Mouse (Mus musculus) right cerebral cortex, postnatal 4 days (tissue): ENCODE measurements around the gene Sf3b3.
"Not testable (repeated sequence)": the region's sequence is repeated elsewhere in the genome, so short reads cannot be mapped to it uniquely, and the experiment has no call there.

Experiments
- DNase-seq: peaks from one replicate; pipeline ENCODE4 v3.0.0-alpha.2; 2022

Gene Sf3b3

GRCm38 (mm10) chr8:110846405-110847170, at the start of gene Sf3b3, which contains the start of gene Cog4:
Sf3b3 (minus strand) TSS chr8:110846787.
Cog4 (plus strand) TSS chr8:110846600.
- peak; percentile 79 for DNase-seq

DNA sequence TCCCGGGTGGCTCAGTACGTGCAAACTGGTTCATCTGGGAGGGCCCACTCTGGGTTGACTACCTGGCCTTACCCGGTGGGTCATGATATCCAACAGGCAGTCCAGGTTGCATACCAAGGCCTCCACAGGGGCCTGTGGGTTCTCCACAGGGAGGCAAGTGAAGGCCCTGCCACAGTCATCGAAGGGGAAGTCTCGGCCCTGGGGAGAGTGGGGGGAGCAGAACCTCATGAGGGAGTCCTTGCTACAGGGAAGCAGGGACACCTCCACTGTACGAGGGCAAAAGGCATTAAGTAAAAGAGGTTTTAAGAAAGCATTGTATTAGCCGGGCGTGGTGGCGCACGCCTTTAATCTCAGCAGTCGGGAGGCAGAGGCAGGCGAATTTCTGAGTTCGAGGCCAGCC, 49.2 kb upstream of the Sf3b3 start:
- DNase-seq, result no peak

DNA sequence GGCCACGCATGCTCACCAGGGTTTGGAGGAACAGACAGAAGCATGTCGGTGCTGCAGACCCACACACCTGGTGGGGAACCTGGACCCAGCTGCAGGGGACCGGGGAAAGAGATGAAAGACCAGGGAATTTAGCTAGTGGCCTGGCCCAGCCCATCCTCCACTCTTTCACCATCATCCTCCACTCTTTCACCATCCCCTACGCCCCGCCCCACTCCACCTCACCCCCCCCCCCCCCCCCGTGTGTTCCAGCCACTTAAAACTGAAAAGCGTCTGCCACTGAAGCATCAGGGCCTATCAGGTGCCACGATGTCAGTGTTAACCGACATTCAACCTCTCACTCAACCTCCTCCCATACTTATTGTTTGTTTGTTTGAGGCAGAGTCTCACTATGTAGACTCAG, 48.7 kb upstream of the Sf3b3 start:
- no peak for DNase-seq

- DNase-seq, result no peak
Measured at GRCm38 (mm10) chr8:110894851-110895250, 48.3 kb upstream of the Sf3b3 start.

GRCm38 (mm10) chr8:110892913-110893312, 46.3 kb upstream of the Sf3b3 start:
- no peak for DNase-seq

DNA sequence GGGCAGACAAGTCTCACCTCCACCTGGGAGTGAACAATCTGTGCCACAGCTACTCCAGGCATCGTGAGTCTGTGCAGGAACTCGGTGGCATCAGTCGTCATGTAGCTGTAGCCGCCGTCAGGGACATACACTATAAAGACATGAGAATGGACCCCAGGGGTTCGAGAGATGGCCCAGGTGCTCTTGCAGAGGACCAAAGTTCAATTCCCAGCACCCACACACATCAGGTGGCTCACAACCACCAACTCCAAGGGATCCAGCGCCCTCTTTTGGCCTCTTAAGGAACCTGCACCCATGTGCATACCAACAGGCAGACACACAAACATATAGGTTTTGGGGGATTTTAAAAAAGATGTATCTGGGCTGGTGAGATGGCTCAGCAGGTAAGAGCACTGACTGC, 45.5 kb upstream of the Sf3b3 start:
- no peak for DNase-seq

DNA sequence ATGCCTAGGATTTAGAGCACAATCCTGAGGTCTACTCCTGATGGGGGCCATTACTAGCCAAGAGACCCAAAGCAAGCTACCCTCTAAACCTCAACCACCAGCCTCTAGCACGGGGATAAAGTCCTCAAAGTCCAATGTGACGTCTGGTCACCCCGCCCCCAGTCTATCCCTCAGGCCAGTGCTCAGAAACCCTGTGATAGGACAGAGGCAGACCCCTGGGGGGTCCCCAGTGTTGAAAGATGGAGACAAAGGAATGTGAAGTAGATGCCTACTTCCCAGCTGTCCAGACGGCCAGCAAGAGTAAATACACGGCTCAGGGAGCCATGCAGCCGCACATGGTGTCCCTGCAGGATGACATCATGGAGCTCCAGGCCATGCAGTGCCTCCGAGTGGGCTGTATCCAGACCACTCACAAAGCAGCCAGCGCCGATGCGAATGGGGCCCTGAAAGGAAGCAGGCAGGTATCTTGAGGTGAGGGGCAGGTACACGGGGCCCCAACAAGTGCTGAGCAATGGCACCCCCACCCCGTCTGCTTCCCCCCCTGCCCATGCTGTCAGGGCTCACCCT, 43.4 kb upstream of the Sf3b3 start:
- no peak for DNase-seq

GRCm38 (mm10) chr8:110888860-110889259, 42.3 kb upstream of the Sf3b3 start:
- DNase-seq, result no peak

- no peak for DNase-seq
Measured at GRCm38 (mm10) chr8:110888441-110888840, 41.9 kb upstream of the Sf3b3 start.

GRCm38 (mm10) chr8:110887551-110887950, 41.0 kb upstream of the Sf3b3 start:
- DNase-seq, result no peak

DNA sequence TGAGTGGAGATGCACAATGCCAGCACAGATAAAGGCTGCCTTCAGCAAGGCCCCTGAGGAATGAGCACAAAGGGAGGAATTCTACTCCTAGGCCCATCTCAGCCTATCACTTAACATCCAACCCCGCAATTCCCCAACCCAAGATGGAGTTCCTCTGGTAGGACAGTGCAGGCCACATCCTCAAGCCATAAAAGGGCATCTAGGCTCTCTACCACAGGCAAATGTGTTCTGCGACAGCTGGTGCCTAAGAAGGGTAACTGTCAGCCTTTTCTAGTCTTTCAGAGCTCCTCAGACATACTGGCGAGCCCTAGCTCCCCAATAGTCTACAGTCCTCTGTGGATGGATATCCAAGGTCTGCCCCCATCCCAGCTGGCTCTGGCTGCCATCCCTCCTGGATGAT, 40.0 kb upstream of the Sf3b3 start:
- DNase-seq, result no peak

- DNase-seq, result no peak
Measured at GRCm38 (mm10) chr8:110883824-110884223, 37.2 kb upstream of the Sf3b3 start.

DNA sequence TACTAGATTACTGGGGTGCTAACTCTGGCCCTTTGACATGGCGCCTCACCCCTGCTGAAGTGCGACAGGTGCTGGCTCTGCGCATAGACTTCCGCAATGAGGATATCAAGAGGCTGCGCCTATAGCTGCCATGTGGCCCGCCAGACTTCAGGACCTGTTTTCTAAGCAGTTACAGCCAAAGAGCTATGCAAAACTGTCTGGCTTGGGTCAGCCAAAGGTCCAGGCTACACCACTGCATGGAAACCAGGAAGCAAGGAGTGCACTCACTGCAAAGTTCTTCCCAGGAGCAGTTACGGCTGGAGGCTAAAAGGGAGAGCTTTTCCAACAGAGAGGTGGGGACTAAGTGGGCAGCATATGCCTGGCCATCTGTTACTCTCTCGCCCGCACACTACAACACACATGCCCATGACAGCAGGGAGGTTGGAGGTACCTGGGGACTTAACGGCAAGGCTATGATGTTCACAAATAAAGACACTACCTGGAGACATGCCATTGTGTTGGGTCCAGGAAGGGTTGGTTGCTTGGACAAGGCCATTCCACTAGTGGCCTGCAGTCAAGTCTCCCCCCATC, 35.2 kb upstream of the Sf3b3 start:
- no peak for DNase-seq

- no peak for DNase-seq
Measured at GRCm38 (mm10) chr8:110877862-110878261, 31.3 kb upstream of the Sf3b3 start.

DNA sequence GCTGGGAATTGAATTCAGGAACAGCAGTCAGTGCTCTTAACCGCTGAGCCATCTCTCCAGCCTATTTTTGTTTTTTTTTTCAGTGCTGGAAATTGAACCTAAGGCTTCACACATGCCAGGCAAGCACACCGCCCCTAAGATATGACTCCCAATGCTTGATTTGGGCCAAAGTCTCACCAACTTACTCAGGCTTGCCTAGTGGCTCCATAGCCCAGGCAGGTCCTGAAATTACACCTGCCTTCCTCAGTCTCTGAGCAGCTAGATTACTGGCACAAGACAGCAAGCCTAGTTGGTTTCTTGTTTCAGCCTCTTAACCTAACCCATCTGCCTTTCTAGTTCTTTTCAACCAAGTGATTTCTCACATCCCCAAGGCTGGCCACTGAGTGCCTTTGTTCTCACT, 23.9 kb upstream of the Sf3b3 start:
- no peak for DNase-seq

GRCm38 (mm10) chr8:110861347-110862025, 14.9 kb upstream of the Sf3b3 start:
- not testable (repeated sequence) for DNase-seq

GRCm38 (mm10) chr8:110859651-110860501, 13.3 kb upstream of the Sf3b3 start:
- no peak for DNase-seq

- DNase-seq, result no peak
Measured at GRCm38 (mm10) chr8:110856760-110857461, 10.3 kb upstream of the Sf3b3 start.

GRCm38 (mm10) chr8:110856073-110856472, 9.5 kb upstream of the Sf3b3 start:
- DNase-seq, result not testable (repeated sequence)

DNA sequence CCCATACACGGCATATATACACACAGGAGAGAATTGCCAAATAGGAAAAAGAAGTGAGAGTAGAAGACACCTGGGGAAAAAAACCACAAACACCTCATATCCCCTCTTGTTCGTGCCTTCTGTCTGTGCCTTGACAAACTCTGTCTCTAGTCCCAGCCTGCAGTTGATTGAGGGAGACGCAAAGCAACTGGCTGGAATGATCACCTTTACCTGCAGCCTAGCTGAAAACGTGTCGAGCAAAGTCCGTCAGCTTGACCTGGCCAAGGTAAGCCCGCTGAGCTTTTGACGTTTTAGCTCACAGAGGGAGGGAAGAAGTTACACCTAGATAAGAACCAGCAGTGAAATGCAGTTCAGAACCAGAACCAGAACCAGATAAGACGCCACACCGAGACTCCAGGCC, 4.6 kb upstream of the Sf3b3 start:
- no peak for DNase-seq

- no peak for DNase-seq
Measured at GRCm38 (mm10) chr8:110847645-110848495, 1.3 kb upstream of the Sf3b3 start.
